Mouse (Mus musculus) retina, adult 2 months (tissue): ENCODE results near the gene Aif1.
A peak's percentile ranks its signal among the peaks of the same experiment; 100 is the strongest.

Experiments
- DNase-seq: peaks from one replicate; pipeline ENCODE4 v3.0.0-alpha.2; 2012; ENCODE audit warnings: low read depth, low spot score

The Aif1 gene

GRCm38 (mm10) chr17:35166352-35167035 is 9.4 kb downstream of the Aif1 start:
- DNase-seq, result peak; percentile 55

DNA sequence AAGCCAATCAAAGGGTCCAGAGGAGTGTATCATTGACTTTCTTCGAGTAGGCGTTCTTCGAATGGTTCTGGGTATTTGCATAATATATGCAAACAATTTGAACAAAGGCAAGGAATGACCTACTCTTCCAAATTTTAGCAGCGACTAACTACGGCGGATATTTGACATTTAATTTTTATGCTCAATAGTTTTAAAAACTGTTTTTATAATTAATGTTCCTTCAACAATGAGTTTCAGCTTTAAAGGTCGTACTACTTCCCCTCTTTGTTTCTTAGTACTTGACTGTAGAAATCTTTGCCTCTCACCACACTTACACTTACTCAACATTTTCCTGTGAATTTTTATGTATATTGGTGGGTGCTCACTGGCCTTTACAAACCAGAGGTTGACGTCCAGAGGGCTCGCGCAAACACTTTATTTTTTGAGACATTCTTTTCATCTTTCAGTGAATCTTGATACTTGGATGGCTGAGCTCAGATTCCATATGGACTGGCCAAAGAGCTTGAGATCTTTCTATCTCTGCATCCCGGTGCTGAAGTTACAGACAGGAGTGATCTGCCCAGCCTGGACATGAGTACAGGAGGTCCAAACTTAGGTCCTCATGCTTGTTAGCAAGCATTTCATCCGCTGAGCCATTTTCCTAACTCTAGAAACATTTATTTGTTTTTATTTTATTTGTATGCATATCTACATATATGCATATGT is 10.3 kb downstream of the Aif1 start:
- no peak for DNase-seq

- peak; percentile 98 for DNase-seq
Observed at GRCm38 (mm10) chr17:35164568-35165450, 11.1 kb downstream of the Aif1 start, which contains the start of gene Prrc2a. Prrc2a (minus strand) TSS chr17:35164897.

GRCm38 (mm10) chr17:35164218-35164567 is 11.7 kb downstream of the Aif1 start:
- no peak for DNase-seq

DNA sequence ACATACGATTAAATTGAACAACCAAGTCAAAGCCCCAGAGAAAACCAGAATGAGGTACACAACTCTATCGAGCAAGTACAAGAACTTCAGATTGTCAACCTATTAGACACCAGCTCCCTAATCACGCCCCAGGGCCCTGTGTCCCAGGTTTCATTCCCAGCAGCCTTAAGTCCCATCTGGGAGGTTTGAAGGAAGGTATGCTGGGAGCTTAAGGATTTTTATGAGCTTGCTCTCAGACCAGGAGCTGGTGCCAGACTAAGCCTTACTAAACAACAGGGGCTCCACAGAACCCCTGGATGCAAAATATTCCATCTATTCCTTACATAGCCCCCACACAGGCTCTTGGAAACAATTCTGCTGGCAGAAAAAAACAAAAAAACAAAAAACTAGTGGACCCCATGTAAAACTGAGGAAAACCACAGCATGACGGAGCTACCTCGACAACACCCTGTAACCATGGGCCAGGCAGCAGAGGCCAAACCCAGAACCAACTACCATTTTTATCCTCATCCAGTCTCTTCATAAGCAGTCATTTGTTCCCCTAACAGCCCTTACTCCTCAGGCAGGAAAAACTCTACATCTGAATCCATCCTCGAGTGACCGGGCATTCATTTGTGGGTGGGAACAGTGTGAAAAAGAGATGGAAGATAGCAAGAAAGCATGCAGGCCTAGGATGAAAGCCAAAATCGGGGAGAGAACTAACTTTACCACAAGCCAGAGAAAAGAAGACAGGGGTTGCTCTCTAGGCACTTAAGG is 12.4 kb downstream of the Aif1 start:
- no peak for DNase-seq

GRCm38 (mm10) chr17:35162730-35163129 is 13.1 kb downstream of the Aif1 start:
- no peak for DNase-seq

GRCm38 (mm10) chr17:35162121-35162520 is 13.7 kb downstream of the Aif1 start:
- DNase-seq, result no peak

DNA sequence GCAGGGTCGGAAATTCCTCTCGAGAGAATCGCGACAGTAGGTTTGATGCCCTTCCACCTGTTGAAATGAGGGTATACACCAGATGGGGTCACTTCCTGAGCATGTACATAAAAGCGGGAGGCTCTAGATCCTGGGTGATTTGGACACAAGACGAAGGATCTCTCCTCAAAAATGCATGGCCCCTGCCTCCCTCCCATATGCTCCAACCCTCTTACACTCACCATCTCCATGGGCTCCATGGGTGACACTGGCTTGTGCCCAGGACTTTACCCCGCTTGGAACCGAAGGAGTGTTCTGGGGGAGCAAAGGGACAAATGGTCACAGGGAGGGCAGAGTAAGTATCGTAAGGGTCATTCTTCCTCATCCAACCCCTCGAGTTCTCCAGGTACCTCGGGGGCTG is 14.4 kb downstream of the Aif1 start:
- DNase-seq, result no peak

GRCm38 (mm10) chr17:35159638-35160037 is 16.2 kb downstream of the Aif1 start:
- DNase-seq, result no peak

DNA sequence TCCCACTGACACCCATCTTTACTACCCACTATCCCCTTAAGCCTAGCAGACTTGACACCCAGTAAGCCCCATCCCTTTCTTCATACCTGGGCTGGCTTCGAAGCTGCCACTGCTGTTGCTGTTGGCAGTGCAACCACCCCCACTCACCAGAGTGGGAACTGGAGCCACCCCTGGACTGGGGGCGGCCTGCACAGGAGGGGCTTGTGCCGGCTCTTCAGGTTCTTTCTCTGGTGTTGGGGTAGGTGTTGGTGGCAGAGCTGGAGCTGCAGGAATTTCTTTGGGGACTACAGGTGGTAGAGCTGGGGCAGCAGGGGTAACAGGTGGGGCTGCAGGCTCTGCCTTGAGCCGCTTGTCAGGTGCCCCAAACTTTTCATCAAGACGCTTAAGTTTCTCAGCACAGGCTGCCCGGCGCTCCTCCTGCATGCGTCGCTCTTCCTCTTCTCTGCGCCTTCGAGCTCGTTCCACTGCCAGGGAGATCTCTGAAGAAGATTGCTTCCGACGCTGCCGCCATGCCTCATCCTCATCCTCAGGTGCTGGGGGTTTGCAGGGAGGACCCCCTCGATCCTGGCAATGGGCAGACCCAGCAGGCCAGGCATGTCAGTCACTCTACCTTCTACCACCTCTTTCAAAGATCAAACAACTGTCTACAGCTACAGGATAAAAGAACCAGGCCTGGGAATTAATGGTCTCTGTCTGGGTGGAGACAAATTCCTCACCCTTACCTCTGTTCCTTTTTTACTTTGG is 16.8 kb downstream of the Aif1 start:
- DNase-seq, result no peak

- DNase-seq, result no peak
Observed at GRCm38 (mm10) chr17:35157661-35158175, 18.1 kb downstream of the Aif1 start.

DNA sequence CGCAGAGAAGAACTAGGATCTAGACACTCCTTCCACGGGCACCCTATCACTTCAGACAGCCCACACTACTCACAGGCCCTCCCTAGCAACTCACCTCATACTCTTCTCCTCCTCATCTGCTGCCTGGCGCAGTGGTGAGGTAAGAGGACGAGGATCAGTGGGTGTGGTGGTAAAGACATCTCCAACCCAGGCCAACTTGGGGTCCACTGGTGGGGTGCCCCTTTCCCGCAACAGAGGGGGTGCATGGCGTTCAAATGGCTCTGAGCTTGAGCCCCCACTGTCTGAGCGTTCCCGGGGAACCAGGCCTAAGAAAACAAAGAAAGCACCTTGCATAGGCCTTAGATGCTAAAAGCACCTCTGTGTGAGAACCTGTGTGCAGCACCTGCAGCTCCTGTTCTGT is 18.6 kb downstream of the Aif1 start:
- no peak for DNase-seq

DNA sequence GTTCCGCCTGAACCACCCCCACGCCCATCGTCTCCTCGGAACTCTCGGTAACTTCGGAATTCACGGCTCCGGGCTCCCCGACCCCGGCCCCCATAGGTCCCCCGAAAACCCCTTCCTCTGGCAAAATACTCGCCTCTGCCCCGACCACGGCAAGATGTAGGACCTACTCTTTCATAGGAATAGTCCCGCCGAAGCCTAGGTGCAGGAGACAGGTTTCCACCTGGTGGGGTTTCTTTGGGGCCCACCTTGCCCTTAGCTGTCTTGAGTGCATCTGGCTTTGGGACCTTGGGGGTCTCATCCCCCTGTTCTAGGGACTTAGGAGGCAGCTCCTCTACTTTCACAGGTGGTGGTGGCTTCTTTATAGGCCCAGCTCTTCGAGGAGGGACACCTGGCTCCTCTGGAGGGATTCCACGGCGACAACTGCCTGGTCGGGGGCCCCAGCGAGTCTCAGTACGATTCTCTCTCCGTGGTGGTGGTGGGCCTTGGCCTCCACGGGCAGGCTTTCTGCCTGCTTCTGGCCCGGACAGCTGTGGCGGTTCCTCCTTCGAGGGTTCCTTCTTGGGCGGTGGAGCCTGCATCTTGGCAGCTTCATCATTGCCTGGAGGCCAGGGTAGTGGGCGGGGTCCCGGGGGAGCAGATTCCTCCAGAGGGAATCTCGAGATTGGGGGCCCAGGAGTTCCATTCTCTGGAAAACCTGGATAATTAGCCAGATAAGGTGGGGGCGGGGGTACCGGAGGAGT is 19.2 kb downstream of the Aif1 start:
- no peak for DNase-seq

GRCm38 (mm10) chr17:35155451-35155850 is 20.4 kb downstream of the Aif1 start:
- no peak for DNase-seq

- no peak for DNase-seq
Observed at GRCm38 (mm10) chr17:35154616-35155015, 21.3 kb downstream of the Aif1 start.

- DNase-seq, result no peak
Observed at GRCm38 (mm10) chr17:35153931-35154330, 21.9 kb downstream of the Aif1 start.

DNA sequence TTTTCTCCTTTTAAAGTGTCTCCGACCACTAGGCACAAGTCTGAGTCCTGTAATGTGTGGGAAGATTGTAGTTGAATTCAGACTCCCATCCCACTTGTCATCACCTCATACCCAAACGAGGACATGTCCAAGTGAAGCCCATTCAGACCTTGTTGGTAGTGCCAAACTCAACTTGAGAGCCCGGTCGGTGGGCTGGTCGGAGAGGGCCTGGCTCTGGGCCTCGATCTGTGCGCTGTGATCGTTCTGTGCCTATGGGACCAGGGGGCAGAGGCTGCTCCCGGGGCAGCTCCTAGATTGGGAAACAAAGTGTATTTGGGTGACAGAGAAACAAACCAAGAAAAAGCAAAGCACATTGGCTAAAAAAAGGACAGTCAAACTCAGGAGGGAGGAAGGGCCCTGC is 22.8 kb downstream of the Aif1 start:
- DNase-seq, result no peak

GRCm38 (mm10) chr17:35152121-35152520 is 23.7 kb downstream of the Aif1 start:
- DNase-seq, result no peak

GRCm38 (mm10) chr17:35147922-35148639 is 27.8 kb downstream of the Aif1 start:
- DNase-seq, result no peak
